In genomic region chr17:83985333-83985790, GRCm38 (mm10) we compare ENCODE assay signal across 8 mouse cellular contexts.
DNase-seq lines count a peak whose midpoint lies in the region; ATAC-seq lines count a peak whose summit lies in the region.

No protein-coding gene starts in this region.

- no peak for DNase-seq in hindbrain, embryonic 10.5 days (ENCODE audit: low spot score)
- peak; percentile 61 for DNase-seq in embryo, embryonic 11 days
- DNase-seq in right cerebral cortex, postnatal 36 days (ENCODE audit: low spot score in 2 of 2): no peak
- DNase-seq in urinary bladder, postnatal 4 days (ENCODE audit: low spot score in 2 of 2): no peak
- no peak for DNase-seq in right cerebral cortex, postnatal 4 days

- H3K9me3 ChIP-seq in hindbrain, embryonic 10.5 days: no peaks in the 10 kb centered on the region
- no peaks in the 10 kb centered on the region for H3K9me3 ChIP-seq in hindbrain, embryonic 16.5 days (ENCODE audit: control insufficient read depth, low read length)

- H3K4me3 ChIP-seq in hindbrain, embryonic 10.5 days: no peak overlapping the region
- H3K4me3 ChIP-seq in hindbrain, embryonic 16.5 days (ENCODE audit: low read length): no peak overlapping the region

- no peak overlapping the region for H3K9ac ChIP-seq in hindbrain, embryonic 16.5 days (ENCODE audit: low read depth, low read length)

- no peaks in the 10 kb centered on the region for H3K27me3 ChIP-seq in hindbrain, embryonic 10.5 days (ENCODE audit: insufficient read depth, poor library complexity, severe bottlenecking)
- H3K27me3 ChIP-seq in hindbrain, embryonic 16.5 days (replicated peaks; ENCODE audit: control insufficient read depth, insufficient read depth, low read length): no peaks in the 10 kb centered on the region

- no peaks in the 10 kb centered on the region for H3K36me3 ChIP-seq in hindbrain, embryonic 10.5 days
- no peaks in the 10 kb centered on the region for H3K36me3 ChIP-seq in hindbrain, embryonic 16.5 days (ENCODE audit: control insufficient read depth, insufficient read depth, low read length)

- H3K27ac ChIP-seq in hindbrain, embryonic 10.5 days: peak overlapping the region; percentile 83
- no peak overlapping the region; the same call in 1 of the 2 replicates for H3K27ac ChIP-seq in hindbrain, embryonic 16.5 days (ENCODE audit: low read depth, low read length)

- WGBS in hindbrain, embryonic 10.5 days: 58% methylated on average over 17 of the region's 17 CpGs
- 41% methylated on average over 17 of the region's 17 CpGs for WGBS in hindbrain, embryonic 16.5 days

- peaks cover 67% of the 10 kb centered on the region for H3K4me1 ChIP-seq in hindbrain, embryonic 10.5 days (replicated peaks)
- H3K4me1 ChIP-seq in hindbrain, embryonic 16.5 days (ENCODE audit: control insufficient read depth, insufficient read depth, low read depth, low read length): peaks cover 14% of the 10 kb centered on the region

- no peak for ATAC-seq in hindbrain, embryonic 16.5 days
- peak; percentile 65 to 79 for ATAC-seq in hematopoietic stem cell, adult 5-6 weeks (replicated peaks in 1 of 2; ENCODE audit: insufficient read depth in 1 of 2, low FRiP score in 2 of 2, low TSS enrichment in 1 of 2, low read depth in 1 of 2, poor library complexity in 2 of 2, severe bottlenecking in 2 of 2)
- peak; percentile 32 for ATAC-seq in megakaryocyte progenitor cell, adult 5-6 weeks (replicated peaks; ENCODE audit: poor library complexity)

- no peak overlapping the region for H3K4me2 ChIP-seq in hindbrain, embryonic 16.5 days (ENCODE audit: low read length)
